Mouse (Mus musculus) heart, postnatal 0 days (tissue): ENCODE measurements around the gene D5Ertd579e.
A peak's percentile ranks its signal among the peaks of the same experiment; 100 is the strongest.

Experiments
- CTCF ChIP-seq: IDR thresholded peaks from 2 replicates; pipeline ENCODE4 v1.5.1; 2016; ENCODE audit warnings: antibody characterized with exemption, control low read depth, low read depth
- EP300 ChIP-seq: IDR thresholded peaks from 2 replicates; pipeline ENCODE4 v1.6.1; 2016; ENCODE audit warnings: antibody characterized with exemption, low read depth

DNA sequence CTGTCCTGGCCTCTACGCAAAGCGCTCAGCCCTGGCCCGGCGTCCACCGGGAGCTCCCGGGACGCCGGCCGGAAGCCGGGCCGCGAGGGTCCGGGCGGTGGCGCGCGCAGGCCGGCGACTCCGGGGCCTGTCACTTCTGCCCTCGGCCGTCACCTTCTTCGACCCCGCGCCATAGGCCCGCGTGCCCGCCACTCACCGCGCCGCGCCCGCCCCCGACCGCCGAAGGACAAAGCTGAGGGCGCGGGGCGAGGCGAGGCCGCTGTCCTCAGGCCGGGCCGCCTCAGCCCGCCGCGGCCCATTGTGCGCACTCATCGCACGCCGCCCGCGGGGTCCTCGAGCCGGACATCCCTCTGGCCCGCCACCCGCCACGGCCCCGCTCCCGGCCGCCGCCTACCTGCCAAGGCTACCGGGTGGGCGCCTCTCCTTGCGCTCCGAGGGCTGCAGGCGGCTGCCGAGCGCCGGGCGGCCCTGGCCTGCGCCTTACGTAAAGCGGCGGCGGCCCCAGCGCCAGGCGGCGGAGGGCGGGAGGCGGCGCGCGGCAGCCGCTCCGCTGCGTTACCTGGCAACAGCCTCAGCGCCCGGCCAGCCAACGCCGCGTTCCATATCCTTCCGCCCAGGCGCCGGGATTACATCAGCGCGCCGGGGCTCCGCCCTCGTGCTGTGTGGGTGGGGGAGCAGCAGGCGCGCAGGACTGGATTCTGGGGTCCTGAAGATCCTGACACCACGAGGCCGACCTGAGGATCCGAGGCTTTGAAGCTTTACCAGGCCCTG is at the start of gene D5Ertd579e:
- TF ChIP-seq CTCF (no peak; the same call in 1 of the 2 replicates), EP300 (peak; percentile 22; the same call in 1 of the 2 replicates)
